Mouse (Mus musculus) myocyte (in vitro differentiated cells): ENCODE data around the gene Cpsf4l. TPM values are rescaled to one million over a fixed set of nuclear protein-coding genes. Genes with fewer than 3 reads are reported as not detected.
A peak's percentile ranks its signal among the peaks of the same experiment; 100 is the strongest.

Source experiments
- H3K27me3 ChIP-seq: one replicate; pipeline ENCODE4 v1.6.1; 2011; ENCODE audit not compliant: control insufficient read depth, insufficient read depth, insufficient read length
- H3K36me3 ChIP-seq: one replicate; pipeline ENCODE4 v1.6.1; 2011; ENCODE audit not compliant: control insufficient read depth, insufficient read depth
- H3K4me2 ChIP-seq: one replicate; pipeline ENCODE4 v1.6.1; 2011; ENCODE audit warnings: low read depth, control low read depth
- H3K4me3 ChIP-seq: one replicate; pipeline ENCODE4 v1.5.1; 2011; ENCODE audit warnings: mild to moderate bottlenecking, control low read depth, moderate library complexity
- H3K79me2 ChIP-seq: one replicate; pipeline ENCODE4 v1.6.1; 2011; ENCODE audit not compliant: control insufficient read depth, insufficient read depth
- H3ac ChIP-seq: one replicate; pipeline ENCODE4 v1.6.1; 2011; ENCODE audit not compliant: control insufficient read depth, insufficient read length
- CEBPB ChIP-seq: IDR thresholded peaks from 2 replicates; pipeline ENCODE4 v1.6.1; 2011; ENCODE audit warnings: mild to moderate bottlenecking, moderate library complexity; ENCODE audit not compliant: poor library complexity, insufficient read depth, severe bottlenecking
- E2F4 ChIP-seq: IDR thresholded peaks from one replicate; pipeline ENCODE4 v1.6.1; 2011; ENCODE audit warnings: mild to moderate bottlenecking, control low read depth, moderate library complexity; ENCODE audit not compliant: insufficient read depth
- MAX ChIP-seq: IDR thresholded peaks from one replicate; pipeline ENCODE4 v1.6.1; 2011; ENCODE audit warnings: low read depth, mild to moderate bottlenecking, control low read depth
- MYOD1 ChIP-seq, 3 experiments: IDR thresholded peaks; one replicate each; pipeline ENCODE4 v1.6.1; 2011; ENCODE audit warnings: control low read depth in 2 of 3, low read depth in 2 of 3, mild to moderate bottlenecking in 2 of 3, moderate library complexity in 1 of 3; ENCODE audit not compliant: insufficient read length in 2 of 3, control insufficient read depth in 1 of 3
- MYOG ChIP-seq, 3 experiments: IDR thresholded peaks; one replicate each; pipeline ENCODE4 v1.6.1; 2011; ENCODE audit warnings: control low read depth in 2 of 3, low read depth in 2 of 3, mild to moderate bottlenecking in 2 of 3; ENCODE audit not compliant: insufficient read length in 2 of 3, control insufficient read depth in 1 of 3, insufficient read depth in 1 of 3
- POLR2A ChIP-seq: IDR thresholded peaks from one replicate; pipeline ENCODE4 v1.6.1; 2011; ENCODE audit warnings: low read depth, mild to moderate bottlenecking, control low read depth, moderate library complexity; ENCODE audit not compliant: insufficient read length
- POLR2AphosphoS2 ChIP-seq: IDR thresholded peaks from one replicate; pipeline ENCODE4 v1.6.1; 2011; ENCODE audit warnings: low read depth, control low read depth; ENCODE audit not compliant: insufficient read length
- REST ChIP-seq: IDR thresholded peaks from one replicate; pipeline ENCODE4 v1.6.1; 2011; ENCODE audit warnings: mild to moderate bottlenecking, control low read depth, moderate library complexity; ENCODE audit not compliant: insufficient read depth, insufficient read length
- SRF ChIP-seq: IDR thresholded peaks from one replicate; pipeline ENCODE4 v1.6.1; 2011; ENCODE audit warnings: low read depth; ENCODE audit not compliant: control insufficient read depth, insufficient read length
- TCF12 ChIP-seq: IDR thresholded peaks from one replicate; pipeline ENCODE4 v1.6.1; 2011; ENCODE audit warnings: mild to moderate bottlenecking, control low read depth; ENCODE audit not compliant: poor library complexity, insufficient read depth, severe bottlenecking
- TCF3 ChIP-seq: IDR thresholded peaks from one replicate; pipeline ENCODE4 v1.6.1; 2011; ENCODE audit warnings: low read depth, control low read depth; ENCODE audit not compliant: insufficient read length
- USF1 ChIP-seq: IDR thresholded peaks from one replicate; pipeline ENCODE4 v1.6.1; 2011; ENCODE audit warnings: low read depth, mild to moderate bottlenecking, control low read depth, moderate library complexity
- polyA plus RNA-seq: library from polyadenylated mRNA; unstranded; fragments of >200 nt; fragmentation: generic; extraction: Trizol; gene quantifications from one replicate; pipeline ENCODE4 v1.2.1, GENCODE M21; 2012; ENCODE audit warnings: missing spikeins

Gene Cpsf4l
- polyA plus RNA-seq, 1 experiment, result 0.06 TPM

GRCm38 (mm10) chr11:113733631-113734364 is 24.0 kb upstream of the Cpsf4l start:
- peak overlapping the region; percentile 72 for H3K4me2 ChIP-seq
- TF ChIP-seq POLR2A, result no peak
- peak; percentile 92 for TF ChIP-seq CEBPB
- no peak for TF ChIP-seq REST
- no peak for TF ChIP-seq USF1
- no peak for TF ChIP-seq TCF12
- no peak for TF ChIP-seq TCF3
- no peak for TF ChIP-seq E2F4
- TF ChIP-seq MYOD1 (IDR thresholded peaks at IDR 0.05; ENCODE audit: control insufficient read depth in 1 of 3, insufficient read length in 2 of 3, low read depth in 2 of 3), result peak in 2 of 3 experiments; percentile 55 to 81
- no peak for TF ChIP-seq POLR2AphosphoS2
- peak; percentile 30 for TF ChIP-seq SRF
- TF ChIP-seq MAX, result no peak
- peak in 1 of 3 experiments; percentile 69 for TF ChIP-seq MYOG (IDR thresholded peaks at IDR 0.05; ENCODE audit: control insufficient read depth in 1 of 3, insufficient read depth in 1 of 3, insufficient read length in 2 of 3, low read depth in 2 of 3)
- no peaks in the 10 kb centered on the region for H3K27me3 ChIP-seq
- no peaks in the 10 kb centered on the region for H3K36me3 ChIP-seq
- H3ac ChIP-seq, result no peak overlapping the region
- H3K79me2 ChIP-seq, result peaks cover 8% of the 10 kb centered on the region
- H3K4me3 ChIP-seq, result no peak overlapping the region

GRCm38 (mm10) chr11:113731945-113732612 is 22.3 kb upstream of the Cpsf4l start:
- H3ac ChIP-seq, result no peak overlapping the region
- TF ChIP-seq REST, result no peak
- TF ChIP-seq POLR2A, result no peak
- no peak for TF ChIP-seq MYOD1 (IDR thresholded peaks at IDR 0.05; ENCODE audit: control insufficient read depth in 1 of 3, insufficient read length in 2 of 3, low read depth in 2 of 3)
- TF ChIP-seq SRF, result no peak
- TF ChIP-seq E2F4, result no peak
- TF ChIP-seq POLR2AphosphoS2, result no peak
- TF ChIP-seq TCF12, result no peak
- TF ChIP-seq TCF3, result no peak
- TF ChIP-seq MYOG (IDR thresholded peaks at IDR 0.05; ENCODE audit: control insufficient read depth in 1 of 3, insufficient read depth in 1 of 3, insufficient read length in 2 of 3, low read depth in 2 of 3), result no peak
- no peak for TF ChIP-seq MAX
- TF ChIP-seq CEBPB, result no peak
- no peak for TF ChIP-seq USF1
- no peak overlapping the region for H3K4me3 ChIP-seq
- H3K4me2 ChIP-seq, result peak overlapping the region; percentile 72
- H3K79me2 ChIP-seq, result no peaks in the 10 kb centered on the region
- H3K36me3 ChIP-seq, result no peaks in the 10 kb centered on the region
- no peaks in the 10 kb centered on the region for H3K27me3 ChIP-seq

- Histone ChIP-seq H3ac (no peak overlapping the region), H3K4me3 (no peak overlapping the region), H3K79me2 (no peaks in the 10 kb centered on the region), H3K4me2 (no peak overlapping the region), H3K27me3 (no peaks in the 10 kb centered on the region), H3K36me3 (no peaks in the 10 kb centered on the region)
- no peak for TF ChIP-seq TCF3
- no peak for TF ChIP-seq MYOD1 (IDR thresholded peaks at IDR 0.05; ENCODE audit: control insufficient read depth in 1 of 3, insufficient read length in 2 of 3, low read depth in 2 of 3)
- no peak for TF ChIP-seq USF1
- TF ChIP-seq POLR2A, result no peak
- TF ChIP-seq E2F4, result no peak
- TF ChIP-seq TCF12, result no peak
- no peak for TF ChIP-seq SRF
- no peak for TF ChIP-seq REST
- TF ChIP-seq MYOG (IDR thresholded peaks at IDR 0.05; ENCODE audit: control insufficient read depth in 1 of 3, insufficient read depth in 1 of 3, insufficient read length in 2 of 3, low read depth in 2 of 3), result no peak
- no peak for TF ChIP-seq POLR2AphosphoS2
- no peak for TF ChIP-seq MAX
- TF ChIP-seq CEBPB, result no peak
Observed at GRCm38 (mm10) chr11:113730879-113731278, 21.1 kb upstream of the Cpsf4l start.

- no peaks in the 10 kb centered on the region for H3K27me3 ChIP-seq
- no peak overlapping the region for H3ac ChIP-seq
- no peak overlapping the region for H3K4me3 ChIP-seq
- H3K36me3 ChIP-seq, result no peaks in the 10 kb centered on the region
- H3K79me2 ChIP-seq, result no peaks in the 10 kb centered on the region
- TF ChIP-seq SRF (no peak), MYOD1 (IDR thresholded peaks at IDR 0.05; ENCODE audit: control insufficient read depth in 1 of 3, insufficient read length in 2 of 3, low read depth in 2 of 3) (peak in 1 of 3 experiments; percentile 55)
- peak overlapping the region; percentile 64 for H3K4me2 ChIP-seq
Observed at GRCm38 (mm10) chr11:113729917-113730316, 20.1 kb upstream of the Cpsf4l start.

- Histone ChIP-seq H3K4me2 (peak overlapping the region; percentile 51), H3K36me3 (no peaks in the 10 kb centered on the region), H3K4me3 (no peak overlapping the region), H3K79me2 (no peaks in the 10 kb centered on the region), H3ac (no peak overlapping the region), H3K27me3 (no peaks in the 10 kb centered on the region)
- TF ChIP-seq SRF, result no peak
- TF ChIP-seq REST, result no peak
- TF ChIP-seq MYOG (IDR thresholded peaks at IDR 0.05; ENCODE audit: control insufficient read depth in 1 of 3, insufficient read depth in 1 of 3, insufficient read length in 2 of 3, low read depth in 2 of 3), result no peak
- no peak for TF ChIP-seq POLR2A
- TF ChIP-seq TCF12, result no peak
- TF ChIP-seq MYOD1 (IDR thresholded peaks at IDR 0.05; ENCODE audit: control insufficient read depth in 1 of 3, insufficient read length in 2 of 3, low read depth in 2 of 3), result no peak
- no peak for TF ChIP-seq TCF3
- no peak for TF ChIP-seq USF1
- TF ChIP-seq POLR2AphosphoS2, result no peak
- TF ChIP-seq CEBPB, result no peak
- no peak for TF ChIP-seq MAX
- TF ChIP-seq E2F4, result no peak
Observed at GRCm38 (mm10) chr11:113729239-113729638, 19.4 kb upstream of the Cpsf4l start.
